Mouse (Mus musculus) gastrocnemius, postnatal 10 days (tissue): ENCODE measurements around the gene Bmper. TPM values are rescaled to one million over a fixed set of nuclear protein-coding genes. Genes with fewer than 3 reads are reported as not detected.

Experiments used
- DNase-seq: peaks from one replicate; pipeline ENCODE4 v3.0.0; 2021; ENCODE audit warnings: mixed read lengths
- total RNA-seq, 2 experiments: library from RNA; stranded (reverse); gene quantifications; 2 replicates each; pipeline ENCODE4 v1.2.3; 2021

Gene Bmper
- total RNA-seq, 2 experiments from 2014 or later = 5.9 to 8.0 TPM

DNA sequence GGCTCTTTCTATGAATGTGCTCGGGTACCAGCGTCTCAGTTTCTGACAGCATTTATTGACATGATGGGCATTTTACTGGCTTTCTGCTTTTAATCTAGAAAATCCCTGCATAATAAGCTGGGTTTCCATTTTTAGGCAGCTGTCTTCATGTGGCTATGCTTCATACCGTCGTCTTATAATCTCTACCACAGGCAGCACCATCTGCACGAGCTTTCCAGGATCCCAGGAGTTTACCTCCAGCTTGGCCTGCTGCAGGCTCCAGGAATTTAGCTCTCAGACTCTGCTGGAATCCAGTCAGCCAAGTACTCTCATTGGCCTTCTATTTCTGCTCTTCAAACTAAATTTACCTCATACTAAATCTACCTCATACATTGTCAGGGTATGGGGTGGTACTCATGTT, 219.3 kb downstream of the Bmper start:
- DNase-seq = no peak

- DNase-seq = no peak
Measured at GRCm38 (mm10) chr9:23444975-23445374, 222.1 kb downstream of the Bmper start.

GRCm38 (mm10) chr9:23447271-23447961, 224.5 kb downstream of the Bmper start:
- no peak for DNase-seq

GRCm38 (mm10) chr9:23453309-23453708, 230.4 kb downstream of the Bmper start:
- DNase-seq = no peak

DNA sequence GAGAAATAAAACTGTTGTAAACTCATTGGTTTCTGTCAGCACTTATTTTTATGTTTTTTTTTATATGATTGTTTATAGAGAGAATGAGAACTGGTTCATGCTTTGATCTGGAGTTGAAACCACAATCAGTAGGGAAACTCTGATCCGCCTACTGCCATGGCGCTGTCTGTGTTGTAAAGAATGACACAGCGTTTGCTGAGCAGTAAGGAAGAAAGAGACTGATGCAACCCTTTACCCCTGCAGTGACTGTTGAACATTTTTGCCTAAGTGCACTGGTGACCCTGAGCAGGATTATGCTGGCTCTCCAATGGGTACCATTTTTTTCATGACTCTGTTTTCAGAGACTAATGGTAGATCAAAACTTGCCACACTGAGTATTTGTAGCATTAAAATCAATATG, 234.3 kb downstream of the Bmper start:
- DNase-seq = no peak

DNA sequence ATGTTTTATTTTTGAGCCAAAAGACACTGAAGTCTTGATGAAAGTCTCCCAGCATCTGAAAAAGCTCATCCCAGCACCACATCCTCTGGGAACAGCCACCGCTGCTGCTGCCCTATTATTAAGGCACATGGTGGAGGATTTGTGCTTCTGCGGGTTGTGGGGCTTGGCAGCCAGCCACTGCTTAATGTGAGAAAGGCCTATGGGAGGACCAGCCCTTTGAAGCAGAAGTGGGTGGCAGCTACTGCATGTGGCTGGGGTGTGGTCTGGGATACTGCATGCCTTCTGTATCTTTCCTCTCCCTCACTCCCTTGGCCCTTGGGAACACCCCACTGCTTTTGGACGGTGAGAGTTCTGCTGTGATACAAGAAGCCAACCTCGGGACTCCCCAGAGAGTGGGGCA, 237.8 kb downstream of the Bmper start:
- no peak for DNase-seq

DNA sequence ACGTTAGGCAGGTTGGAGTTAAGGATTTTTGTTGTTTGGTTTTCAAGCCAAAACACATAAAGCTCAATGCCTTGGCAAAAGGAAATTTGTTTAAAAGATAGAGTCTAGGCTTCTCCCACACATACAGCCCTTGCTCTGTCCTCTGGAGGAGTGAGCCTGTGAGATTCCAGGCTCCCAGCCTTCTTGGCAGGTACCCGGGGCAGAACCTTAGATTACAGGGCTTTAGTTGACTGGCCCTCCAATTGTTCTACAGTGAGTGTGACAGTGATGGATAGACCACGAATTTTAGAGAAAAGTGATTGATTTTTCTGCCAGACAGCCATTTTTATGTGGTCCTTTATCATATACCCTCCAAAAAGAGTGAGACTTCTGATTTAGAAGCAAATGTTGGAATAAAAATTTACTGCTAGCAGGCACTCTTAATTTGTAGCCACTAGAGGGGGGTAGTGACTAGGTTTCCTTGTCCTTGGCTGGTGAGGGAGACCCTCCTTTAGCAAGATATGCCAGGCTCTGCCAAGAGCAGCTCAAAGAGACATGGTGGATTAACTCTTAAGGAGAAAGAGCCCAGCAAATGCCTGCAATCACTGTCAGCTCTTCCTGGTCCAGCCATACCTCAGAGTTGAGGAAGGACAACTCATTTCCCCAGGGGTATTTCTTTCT, 240.2 kb downstream of the Bmper start:
- DNase-seq = no peak

GRCm38 (mm10) chr9:23464981-23465630, 242.2 kb downstream of the Bmper start:
- no peak for DNase-seq

- peak; percentile 12 for DNase-seq
Measured at GRCm38 (mm10) chr9:23469886-23470285, 247.0 kb downstream of the Bmper start.

DNA sequence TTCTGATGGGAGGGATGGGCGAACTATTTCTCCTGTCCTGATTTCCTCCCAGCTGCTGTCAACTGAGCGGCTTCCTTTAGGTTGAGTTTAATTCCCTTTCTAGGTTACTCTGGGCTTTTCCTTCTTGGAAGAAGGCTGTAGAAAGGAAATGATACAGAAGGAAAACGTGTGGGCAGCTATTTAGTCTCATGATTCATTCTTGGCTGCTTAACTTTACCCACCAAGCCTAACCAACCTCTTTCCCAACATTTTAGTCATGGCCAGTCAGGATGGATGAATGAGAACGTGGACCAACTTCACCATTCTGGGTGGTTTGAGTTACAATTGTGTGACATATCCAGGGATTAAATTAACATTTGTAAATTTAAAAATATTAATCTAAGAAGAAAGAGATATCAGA, 263.0 kb downstream of the Bmper start:
- no peak for DNase-seq

DNA sequence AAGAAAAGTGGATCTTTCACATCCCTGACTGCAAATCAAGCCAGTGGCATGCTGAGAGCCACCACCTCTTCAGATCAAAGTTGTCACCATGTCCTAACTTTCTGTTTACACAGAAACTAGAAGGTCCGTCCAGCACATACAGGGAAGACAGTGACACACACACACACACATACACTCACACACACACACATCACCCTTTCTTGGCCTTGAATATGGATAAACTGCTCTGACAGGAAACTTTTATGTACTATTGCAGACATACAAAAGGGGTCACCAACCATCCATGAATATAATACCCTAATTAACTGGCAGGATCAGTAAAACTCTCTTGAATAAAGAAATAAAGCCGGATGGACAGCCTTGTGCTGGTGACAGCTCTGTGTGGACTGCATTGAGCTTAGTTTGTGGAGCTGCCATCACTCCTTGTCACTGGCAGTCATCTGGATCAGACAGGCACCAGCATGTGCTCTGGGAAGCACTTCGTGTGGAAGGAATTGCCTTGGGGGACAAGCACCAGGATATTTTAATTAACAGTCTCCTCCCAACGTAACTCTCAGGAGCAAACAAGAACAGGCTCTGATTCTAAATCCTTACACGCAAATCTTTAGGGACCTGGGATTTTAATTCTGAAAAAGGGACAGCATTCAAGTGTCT, 264.0 kb downstream of the Bmper start:
- no peak for DNase-seq

DNA sequence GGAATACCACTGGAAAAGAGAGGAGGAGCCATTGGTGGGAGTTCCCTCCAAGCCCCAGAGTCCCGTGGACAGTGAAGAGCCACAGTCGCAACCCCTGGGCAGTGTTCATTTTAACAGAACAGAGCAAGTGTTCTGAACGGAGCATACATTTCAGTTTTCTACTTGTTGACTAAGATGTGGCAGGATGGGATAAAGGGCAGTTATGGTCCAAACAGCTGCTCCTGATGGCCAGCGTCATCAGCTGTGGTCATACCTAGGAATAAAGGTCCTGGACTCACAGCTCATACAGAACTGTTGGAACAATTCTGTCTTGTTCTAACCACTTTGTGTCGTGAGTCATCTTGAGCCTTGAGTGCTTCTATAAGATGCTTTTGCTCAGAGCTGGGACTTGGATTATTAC, 265.4 kb downstream of the Bmper start:
- DNase-seq = no peak

- no peak for DNase-seq
Measured at GRCm38 (mm10) chr9:23495400-23495799, 272.5 kb downstream of the Bmper start.

DNA sequence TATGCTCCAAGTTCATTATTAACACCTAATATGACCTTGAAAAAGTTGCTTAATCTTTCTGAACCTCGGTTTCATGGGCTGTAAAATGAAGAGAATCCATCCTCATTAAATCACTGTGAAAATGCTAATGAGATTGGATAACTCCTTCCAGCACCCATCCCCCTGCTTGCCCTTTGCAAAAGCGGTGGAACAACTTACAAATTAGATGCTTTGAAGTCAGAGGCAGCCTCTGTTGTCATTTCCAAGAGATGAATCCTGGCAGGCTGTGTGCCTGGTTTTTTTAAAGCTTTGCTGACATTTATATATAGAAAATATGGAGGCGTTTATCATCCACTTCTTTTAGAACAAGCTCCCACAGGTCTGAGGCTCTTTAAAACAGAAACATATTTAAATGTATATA, 274.8 kb downstream of the Bmper start:
- DNase-seq = no peak

- DNase-seq = no peak
Measured at GRCm38 (mm10) chr9:23533870-23534269, 311.0 kb downstream of the Bmper start.
